Mouse (Mus musculus) stomach, postnatal 0 days (tissue): ENCODE measurements at regions not wholly inside any gene's neighbourhood (a gene's known extent, or its start where the extent isn't known, plus 50 kb on each side); places are given as distances from the start of the nearest gene placed in this dataset.

Source experiments
- CTCF ChIP-seq: IDR thresholded peaks from 2 replicates; pipeline ENCODE4 v1.5.1; 2016; ENCODE audit warnings: antibody characterized with exemption, low read depth, mild to moderate bottlenecking, moderate library complexity
- EP300 ChIP-seq: optimal IDR thresholded peaks from 2 replicates; pipeline ENCODE3; 2016; ENCODE audit warnings: antibody characterized with exemption

DNA sequence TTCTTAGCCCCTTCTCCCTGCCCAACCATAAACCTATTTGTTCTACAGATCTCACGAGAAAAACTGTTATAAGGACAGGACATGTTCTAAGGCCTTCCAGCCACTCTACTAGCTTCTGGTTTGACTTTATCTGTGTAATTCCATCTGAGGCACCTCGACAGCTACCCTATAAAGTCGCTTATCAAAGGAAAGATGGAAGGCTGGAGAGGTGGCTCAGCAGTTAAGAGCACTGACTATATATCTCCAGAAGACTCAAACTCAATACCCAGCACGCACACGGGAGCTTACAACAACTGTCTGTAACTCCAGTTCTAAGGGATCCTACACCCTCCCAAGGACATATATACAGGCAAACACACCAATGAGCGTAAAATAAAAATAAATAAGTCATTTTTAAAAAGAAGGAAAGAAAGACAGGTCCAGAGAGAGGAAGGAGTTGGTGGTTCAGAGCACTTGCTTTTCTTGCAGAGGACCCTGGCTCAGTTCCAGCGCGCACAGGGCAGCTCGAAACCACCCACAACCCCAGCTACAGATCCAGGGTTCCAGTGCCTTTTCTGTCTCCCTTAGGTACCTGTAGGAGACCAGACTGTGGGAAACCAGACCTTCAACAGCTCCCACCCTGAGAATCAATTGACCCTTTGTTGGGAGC lies 57.8 kb upstream of the Chd2 start:
- TF ChIP-seq CTCF, result no peak
- no peak for TF ChIP-seq EP300
